Mouse (Mus musculus): ENCODE measurements around the gene Slc7a9. TPM values are rescaled to one million over a fixed set of nuclear protein-coding genes. Genes with fewer than 3 reads are reported as not detected.

Slc7a9 gene
- polyA plus RNA-seq (2015; fragmentation: Nextera tagmentation; extraction: Ambion mirVana) = 0.18 TPM in 1 of 2 replicates, not detected in the other

DNA sequence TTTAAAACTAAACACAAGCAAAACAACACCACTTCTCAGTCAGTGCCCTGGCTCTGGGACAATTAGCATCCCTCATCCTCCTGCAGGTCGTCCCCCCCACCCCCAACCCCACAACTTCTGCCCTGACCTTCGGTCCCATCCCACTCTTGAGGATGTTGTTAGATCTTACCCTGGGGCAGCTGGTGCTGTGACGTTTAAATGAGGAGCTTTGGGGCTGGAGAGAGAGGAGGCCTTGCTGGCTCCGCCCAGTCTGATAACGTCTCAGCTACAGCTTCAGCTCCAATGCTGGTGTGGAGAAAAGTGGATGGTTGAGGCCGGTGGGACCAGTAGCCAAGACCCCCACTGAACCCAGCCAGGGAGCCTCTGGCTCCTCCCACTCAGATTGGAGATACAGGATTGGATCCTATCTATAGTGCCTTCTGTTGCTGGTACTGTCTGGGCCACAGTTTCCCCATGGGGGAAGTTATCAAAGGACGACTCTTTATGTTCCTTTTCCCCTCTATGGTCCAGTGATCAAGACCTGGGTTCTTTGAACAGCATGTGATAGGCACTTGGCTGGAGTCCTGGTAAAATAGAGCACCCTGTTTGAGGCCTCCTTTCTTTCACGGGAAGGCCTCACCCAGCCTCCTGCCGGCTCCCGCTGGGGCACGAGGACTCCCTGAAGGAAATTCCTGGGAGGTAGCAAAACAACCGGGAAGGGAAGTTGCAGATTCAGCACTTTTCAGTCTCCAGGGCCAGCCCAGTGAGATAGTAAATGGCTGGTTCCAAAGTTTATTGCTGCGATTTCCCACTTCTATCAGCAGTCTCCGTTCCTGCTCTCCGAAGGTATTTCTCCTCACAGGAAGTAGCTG, at the start of gene Slc7a9:
Gene Slc7a9, plus strand, starts transcription at position 801 of the 851 bp plus-strand sequence.
- H3K27ac ChIP-seq (replicated peaks) = no peak within 1 kb of the TSS
- no peaks in the 10 kb centered on the region for H3K27me3 ChIP-seq
- WGBS = 26% methylated on average over 15 of the region's 15 CpGs
- H3K9me3 ChIP-seq = 0 out of 2 replicates have a peak, but pooled peaks cover 5% of the 10 kb centered on the region
- H3K4me1 ChIP-seq (replicated peaks) = peaks cover 9% of the 10 kb centered on the region
- ATAC-seq (ENCODE audit: low read depth) = no peak
- no peak within 1 kb of the TSS for H3K4me3 ChIP-seq
- H3K36me3 ChIP-seq = no peaks in the 10 kb centered on the region
- no peak within 1 kb of the TSS; the same call in 1 of the 2 replicates for H3K9ac ChIP-seq
- H3K4me2 ChIP-seq = no peak within 1 kb of the TSS

DNA sequence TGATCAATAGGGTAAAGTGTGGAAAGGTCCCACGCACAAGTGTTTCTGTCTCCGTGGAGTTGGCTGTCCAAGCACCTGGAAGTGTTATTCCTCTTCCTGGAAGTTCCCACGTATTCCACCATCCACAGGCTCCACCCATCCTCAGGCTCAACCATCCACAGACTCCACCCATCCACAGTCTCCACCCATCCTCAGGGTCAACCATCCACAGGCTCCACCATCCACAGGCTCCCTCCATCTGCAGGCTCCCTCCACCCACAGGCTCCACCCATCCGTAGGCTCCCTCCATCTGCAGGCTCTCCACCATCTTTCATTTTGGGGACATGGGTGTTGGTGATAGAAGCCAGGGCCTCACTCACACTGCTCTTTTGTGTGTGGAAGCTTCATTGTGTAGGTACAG, 47.4 kb upstream of the Slc7a9 start:
- Histone ChIP-seq H3K4me1 (replicated peaks) (peaks cover 14% of the 10 kb centered on the region), H3K9ac (no peak overlapping the region), H3K27me3 (no peaks in the 10 kb centered on the region), H3K9me3 (no peaks in the 10 kb centered on the region), H3K27ac (replicated peaks) (no peak overlapping the region), H3K4me2 (no peak overlapping the region), H3K36me3 (peaks cover 63% of the 10 kb centered on the region), H3K4me3 (no peak overlapping the region)
- WGBS = 85% methylated on average over 4 of the region's 4 CpGs
- ATAC-seq (ENCODE audit: low read depth) = no peak

DNA sequence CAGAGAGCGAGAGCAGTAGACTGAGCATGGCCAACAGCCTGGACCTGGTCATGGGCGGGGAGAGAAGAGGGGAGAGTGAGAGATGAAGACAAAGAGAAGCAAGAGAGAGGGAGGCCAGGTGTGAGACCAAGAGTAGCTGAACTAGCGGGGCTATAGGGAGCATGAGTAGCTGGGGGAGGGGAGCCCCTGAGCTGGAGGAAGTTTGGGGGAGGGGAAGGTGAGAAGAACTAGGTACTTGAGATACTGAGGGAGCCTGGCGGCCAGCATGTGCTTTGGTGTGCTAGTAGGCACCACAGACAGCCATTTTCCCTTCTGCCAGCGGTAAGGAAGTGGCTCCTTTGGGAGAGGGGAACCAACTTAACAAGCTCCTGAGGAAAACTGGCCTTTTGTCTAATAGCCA, 33.4 kb upstream of the Slc7a9 start:
- Histone ChIP-seq H3K9ac (no peak overlapping the region), H3K9me3 (no peaks in the 10 kb centered on the region), H3K27ac (replicated peaks) (no peak overlapping the region), H3K4me2 (no peak overlapping the region), H3K4me1 (replicated peaks) (no peaks in the 10 kb centered on the region), H3K4me3 (no peak overlapping the region), H3K36me3 (peaks cover 73% of the 10 kb centered on the region), H3K27me3 (no peaks in the 10 kb centered on the region)
- no peak for ATAC-seq (ENCODE audit: low read depth)
- WGBS = 82% methylated on average over 5 of the region's 5 CpGs

DNA sequence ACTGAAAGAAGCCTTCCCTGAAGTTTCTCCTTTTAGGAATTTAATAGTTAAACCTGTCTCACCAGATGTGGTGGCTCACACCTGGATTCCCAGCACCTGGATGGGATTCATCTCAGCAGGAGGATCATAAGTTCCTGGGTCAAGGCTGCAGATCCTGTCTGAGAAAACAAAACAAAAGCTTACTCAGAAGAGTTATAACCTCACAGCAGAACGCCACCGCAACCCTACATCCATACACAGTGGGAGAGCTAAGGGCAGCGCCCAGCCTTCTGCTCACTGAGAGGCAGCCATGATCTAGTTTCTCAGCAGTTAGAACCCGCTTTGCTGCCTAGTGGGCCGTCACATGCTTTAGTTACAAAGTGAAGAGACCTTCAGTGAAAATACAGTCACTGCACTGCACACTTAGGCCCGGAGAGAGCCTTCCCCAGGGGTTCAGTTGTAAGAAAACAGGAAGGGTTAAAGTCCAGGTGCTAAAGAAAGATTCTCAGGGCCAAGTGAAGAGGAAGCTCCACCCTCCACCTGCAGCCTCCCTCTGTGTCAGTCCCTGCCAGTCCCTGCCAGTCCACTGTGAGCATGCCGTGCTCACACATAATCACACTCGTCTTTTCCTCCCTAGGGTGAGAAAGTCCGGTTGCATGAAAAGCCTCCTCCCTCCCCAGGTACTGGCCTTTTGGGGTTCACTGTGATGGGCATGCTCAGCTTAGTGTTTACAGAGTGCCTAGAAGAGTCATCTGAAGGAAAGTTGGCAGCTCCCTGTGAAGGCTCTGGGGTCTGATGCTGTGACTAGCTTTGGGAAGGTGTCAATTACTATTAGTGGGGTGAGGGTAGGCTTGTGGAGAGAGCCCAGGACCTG, 32.6 kb upstream of the Slc7a9 start:
- Histone ChIP-seq H3K4me2 (no peak overlapping the region), H3K27ac (replicated peaks) (no peak overlapping the region), H3K4me3 (no peak overlapping the region), H3K4me1 (replicated peaks) (no peaks in the 10 kb centered on the region), H3K27me3 (no peaks in the 10 kb centered on the region), H3K9me3 (no peaks in the 10 kb centered on the region), H3K36me3 (peaks cover 73% of the 10 kb centered on the region), H3K9ac (no peak overlapping the region)
- 79% methylated on average over 9 of the region's 9 CpGs for WGBS
- ATAC-seq (ENCODE audit: low read depth) = no peak

DNA sequence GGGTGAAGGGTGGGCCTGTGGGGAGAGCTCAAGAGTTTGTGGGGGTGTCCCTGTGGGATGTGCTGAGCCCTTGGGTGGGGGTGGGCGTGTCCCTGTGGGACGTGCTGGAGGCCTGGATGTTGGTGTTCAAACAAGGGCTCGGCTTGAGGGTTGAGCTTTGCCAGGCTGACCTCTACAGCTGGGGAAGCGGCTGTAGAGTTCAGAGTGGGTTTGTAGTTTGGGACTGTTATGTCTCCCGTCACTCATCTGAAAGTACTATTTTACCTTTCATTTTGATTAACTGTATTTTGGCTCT, 32.0 kb upstream of the Slc7a9 start:
- H3K4me1 ChIP-seq (replicated peaks) = no peaks in the 10 kb centered on the region
- peaks cover 73% of the 10 kb centered on the region for H3K36me3 ChIP-seq
- H3K4me3 ChIP-seq = no peak overlapping the region
- H3K9ac ChIP-seq = no peak overlapping the region
- WGBS = 95% methylated on average over 5 of the region's 5 CpGs
- H3K4me2 ChIP-seq = no peak overlapping the region
- H3K9me3 ChIP-seq = no peaks in the 10 kb centered on the region
- no peak overlapping the region for H3K27ac ChIP-seq (replicated peaks)
- no peaks in the 10 kb centered on the region for H3K27me3 ChIP-seq
- no peak for ATAC-seq (ENCODE audit: low read depth)

DNA sequence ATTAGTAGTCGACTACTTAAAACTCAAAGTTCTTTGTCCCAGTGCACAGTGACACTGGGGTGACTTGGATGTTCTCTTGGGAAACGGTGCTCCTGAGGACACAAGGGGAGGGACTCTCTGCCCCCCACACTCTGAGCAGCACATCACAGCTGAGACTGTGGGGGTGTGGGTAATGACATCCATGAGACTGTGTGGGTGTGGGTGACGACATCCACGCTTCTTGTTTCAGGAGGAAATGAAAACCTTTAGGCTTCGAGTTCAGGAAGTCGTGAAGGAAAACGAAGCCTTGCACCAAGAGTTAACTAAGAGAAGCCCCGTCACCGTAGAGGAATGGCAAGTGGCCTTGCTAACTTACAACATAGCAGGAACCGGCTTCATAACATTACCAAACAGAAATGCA, 25.5 kb upstream of the Slc7a9 start:
- ATAC-seq (ENCODE audit: low read depth) = no peak
- 92% methylated on average over 10 of the region's 10 CpGs for WGBS
- Histone ChIP-seq H3K9me3 (no peaks in the 10 kb centered on the region), H3K4me2 (no peak overlapping the region), H3K4me3 (no peak overlapping the region), H3K27ac (replicated peaks) (no peak overlapping the region), H3K27me3 (no peaks in the 10 kb centered on the region), H3K36me3 (peaks cover 77% of the 10 kb centered on the region), H3K4me1 (replicated peaks) (no peaks in the 10 kb centered on the region), H3K9ac (no peak overlapping the region)

DNA sequence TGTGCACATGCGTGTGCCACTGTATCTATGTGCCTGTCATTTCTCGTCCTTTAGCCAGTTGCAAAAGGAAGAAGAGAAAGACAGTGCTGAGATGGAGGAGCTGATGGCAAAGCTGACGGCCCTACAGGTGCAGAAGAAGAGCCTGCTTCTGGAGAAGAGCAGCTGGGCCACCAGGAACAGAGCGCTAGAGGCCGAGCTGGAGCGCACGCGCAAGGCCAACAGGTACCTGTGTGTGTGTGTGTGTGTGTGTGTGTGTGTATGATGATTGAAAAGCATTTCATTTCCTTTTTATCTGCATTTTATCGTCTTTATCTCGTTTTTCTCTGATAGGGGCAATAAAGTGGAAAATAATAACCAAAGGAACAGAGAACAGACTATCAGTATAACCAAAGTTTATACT, 20.4 kb upstream of the Slc7a9 start:
- Histone ChIP-seq H3K9ac (no peak overlapping the region), H3K36me3 (peaks cover 76% of the 10 kb centered on the region), H3K4me1 (replicated peaks) (no peaks in the 10 kb centered on the region), H3K4me2 (no peak overlapping the region), H3K27me3 (no peaks in the 10 kb centered on the region), H3K4me3 (no peak overlapping the region), H3K27ac (replicated peaks) (no peak overlapping the region), H3K9me3 (no peaks in the 10 kb centered on the region)
- WGBS = 91% methylated on average over 10 of the region's 10 CpGs
- ATAC-seq (ENCODE audit: low read depth) = no peak

DNA sequence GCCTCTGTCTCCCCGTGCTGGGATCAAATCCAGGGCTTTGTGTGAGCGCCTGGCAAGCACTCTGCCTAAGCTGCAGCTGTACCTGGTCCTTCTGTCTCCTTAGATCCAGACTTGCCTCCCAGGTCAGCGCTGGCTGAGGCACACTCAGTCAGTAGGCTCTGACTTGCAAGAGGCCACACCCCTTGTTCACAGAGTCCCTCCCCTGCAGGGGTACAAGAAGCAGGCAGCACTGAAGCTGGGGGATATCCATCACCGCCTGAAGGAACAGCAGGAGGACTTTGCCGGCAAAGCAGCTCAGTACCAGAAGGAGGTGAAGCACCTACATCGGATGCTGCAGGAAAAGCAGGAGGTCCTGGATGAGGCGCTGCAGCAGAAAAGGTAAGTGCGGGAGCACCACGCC, 13.3 kb upstream of the Slc7a9 start:
- no peaks in the 10 kb centered on the region for H3K27me3 ChIP-seq
- no peak for ATAC-seq (ENCODE audit: low read depth)
- no peak overlapping the region for H3K4me2 ChIP-seq
- H3K36me3 ChIP-seq = peaks cover 85% of the 10 kb centered on the region
- H3K27ac ChIP-seq (replicated peaks) = no peak overlapping the region
- H3K4me1 ChIP-seq (replicated peaks) = no peaks in the 10 kb centered on the region
- H3K4me3 ChIP-seq = no peak overlapping the region
- no peak overlapping the region for H3K9ac ChIP-seq
- H3K9me3 ChIP-seq = no peaks in the 10 kb centered on the region
- 88% methylated on average over 9 of the region's 9 CpGs for WGBS

DNA sequence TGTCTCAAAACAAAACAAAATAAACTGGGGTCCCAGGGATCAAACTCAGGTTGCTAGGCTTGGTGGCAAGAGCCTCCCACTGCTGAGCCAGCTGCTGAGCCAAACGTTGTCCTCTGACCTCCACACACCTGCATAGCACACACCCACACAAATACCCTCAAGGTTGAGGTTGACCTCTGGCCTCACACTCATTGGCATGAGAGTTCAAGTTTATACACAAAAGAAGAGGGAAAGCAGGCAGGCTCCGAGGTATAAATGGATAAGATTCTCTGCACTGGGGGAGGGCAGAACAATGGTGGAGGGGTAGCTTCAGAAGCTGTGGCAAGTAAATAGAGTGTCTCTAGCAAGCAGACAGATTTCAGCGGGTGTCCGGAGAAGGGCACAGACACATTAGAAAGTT, 1.1 kb upstream of the Slc7a9 start:
- no peak for ATAC-seq (ENCODE audit: low read depth)
- Histone ChIP-seq H3K9ac (no peak overlapping the region; the same call in 1 of the 2 replicates), H3K36me3 (no peaks in the 10 kb centered on the region), H3K4me2 (no peak overlapping the region), H3K4me1 (replicated peaks) (peaks cover 9% of the 10 kb centered on the region), H3K27me3 (no peaks in the 10 kb centered on the region), H3K9me3 (0 out of 2 replicates have a peak, but pooled peaks cover 5% of the 10 kb centered on the region), H3K27ac (replicated peaks) (no peak overlapping the region), H3K4me3 (no peak overlapping the region)
- 51% methylated on average over 4 of the region's 4 CpGs for WGBS

DNA sequence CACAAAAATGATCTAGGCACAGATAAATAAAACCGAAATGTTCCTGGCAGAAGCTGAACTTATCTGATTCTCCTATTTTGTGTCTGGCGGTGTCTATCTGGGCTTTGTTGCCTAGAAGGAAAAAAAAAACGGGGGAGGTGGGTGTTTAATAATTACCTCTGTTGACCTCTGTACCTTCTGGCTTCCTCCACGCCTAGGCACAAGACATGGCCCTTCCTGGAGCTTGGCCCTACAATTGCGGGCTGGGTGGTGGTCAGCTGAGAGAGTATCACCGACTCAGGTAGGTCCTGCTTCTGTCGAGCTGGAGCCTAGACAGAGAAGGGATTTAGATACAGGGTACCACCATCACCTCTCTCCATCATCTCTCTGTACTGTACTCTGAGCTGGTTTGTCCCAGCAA, 271 bp downstream of the Slc7a9 start:
- no peak overlapping the region for H3K4me3 ChIP-seq
- H3K4me1 ChIP-seq (replicated peaks) = peaks cover 9% of the 10 kb centered on the region
- 0 out of 2 replicates have a peak, but pooled peaks cover 5% of the 10 kb centered on the region for H3K9me3 ChIP-seq
- H3K9ac ChIP-seq = no peak overlapping the region
- H3K36me3 ChIP-seq = no peaks in the 10 kb centered on the region
- no peaks in the 10 kb centered on the region for H3K27me3 ChIP-seq
- WGBS = 79% methylated on average over 7 of the region's 7 CpGs
- no peak overlapping the region for H3K27ac ChIP-seq (replicated peaks)
- no peak for ATAC-seq (ENCODE audit: low read depth)
- no peak overlapping the region for H3K4me2 ChIP-seq

DNA sequence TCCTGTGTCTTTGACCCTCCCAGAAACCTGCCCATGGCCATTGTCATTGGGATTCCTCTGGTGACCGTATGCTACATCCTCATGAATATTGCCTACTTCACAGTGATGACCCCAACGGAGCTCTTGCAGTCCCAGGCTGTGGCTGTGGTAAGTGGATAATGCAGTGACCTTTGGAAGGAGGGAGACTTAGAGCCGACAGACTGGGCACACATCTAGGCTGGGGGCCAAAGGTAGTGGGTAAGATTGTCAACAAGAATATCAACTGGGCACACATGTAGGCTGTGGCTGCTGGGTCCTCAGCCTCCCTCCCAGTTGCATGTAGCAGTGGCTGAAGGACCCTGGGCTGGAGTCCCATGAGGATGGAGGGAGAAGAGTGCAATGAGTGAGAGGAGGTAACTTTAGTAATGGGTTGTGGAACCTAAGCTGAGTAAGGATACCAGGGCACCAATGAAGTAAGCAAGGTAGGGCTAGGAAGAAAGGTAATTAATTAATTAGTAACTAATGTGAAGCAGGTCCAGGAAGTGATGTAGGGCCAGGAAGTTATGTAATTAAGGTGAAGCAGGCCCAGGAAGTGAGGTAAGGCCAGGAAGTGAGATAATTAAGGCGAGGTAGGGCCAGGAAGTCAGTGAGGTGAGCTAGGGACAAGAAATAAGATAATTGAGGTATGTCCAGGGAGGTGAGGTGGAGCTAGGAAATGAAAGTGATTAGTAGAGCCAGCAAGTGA, 7.7 kb downstream of the Slc7a9 start:
- no peak for ATAC-seq (ENCODE audit: low read depth)
- Histone ChIP-seq H3K36me3 (no peaks in the 10 kb centered on the region), H3K9me3 (no peaks in the 10 kb centered on the region), H3K27me3 (no peaks in the 10 kb centered on the region), H3K9ac (no peak overlapping the region), H3K4me3 (no peak overlapping the region), H3K4me2 (no peak overlapping the region), H3K4me1 (replicated peaks) (no peaks in the 10 kb centered on the region), H3K27ac (replicated peaks) (no peak overlapping the region)
- 83% methylated on average over 4 of the region's 4 CpGs for WGBS

DNA sequence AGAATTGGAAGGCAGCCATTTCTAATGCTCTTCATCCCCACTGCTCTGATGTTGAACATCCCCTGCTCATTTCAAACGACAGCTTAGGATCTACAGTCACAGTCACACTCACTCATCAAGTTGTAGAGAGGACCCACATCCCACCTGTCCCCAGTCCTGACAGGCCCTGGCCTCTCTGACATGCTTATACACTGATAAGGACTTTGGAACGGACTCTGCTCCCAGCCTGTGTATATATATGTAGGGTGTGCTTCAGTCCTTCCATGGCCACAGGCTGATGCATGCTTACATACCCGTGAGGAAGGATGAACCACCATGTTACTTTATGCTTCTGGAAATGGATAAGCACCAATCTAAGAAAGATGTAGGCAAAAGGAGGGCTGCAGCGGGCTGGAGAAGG, 12.4 kb downstream of the Slc7a9 start:
- no peak overlapping the region for H3K9ac ChIP-seq
- H3K4me3 ChIP-seq = no peak overlapping the region
- whole genome bisulfite sequencing = 88% methylated on average over 4 of the region's 4 CpGs
- no peaks in the 10 kb centered on the region for H3K9me3 ChIP-seq
- H3K36me3 ChIP-seq = no peaks in the 10 kb centered on the region
- no peak for ATAC-seq (ENCODE audit: low read depth)
- no peaks in the 10 kb centered on the region for H3K27me3 ChIP-seq
- H3K4me2 ChIP-seq = no peak overlapping the region
- H3K27ac ChIP-seq (replicated peaks) = no peak overlapping the region
- H3K4me1 ChIP-seq (replicated peaks) = no peaks in the 10 kb centered on the region

Data from neural tube, embryonic 13.5 days (tissue).